Mouse (Mus musculus) erythroblast, embryonic 14.5 days (primary cell): ENCODE data around the gene Mycbpap.

Experiments used
- GATA1 ChIP-seq: IDR thresholded peaks from 2 replicates; pipeline ENCODE4 v1.6.1; 2012; ENCODE audit warnings: low read length, inconsistent platforms, mixed read lengths
- TAL1 ChIP-seq: IDR thresholded peaks from 3 replicates; pipeline ENCODE4 v1.6.1; 2012; ENCODE audit warnings: low read length, inconsistent platforms, mixed read lengths

- no peak for TF ChIP-seq GATA1
- no peak for TF ChIP-seq TAL1
Observed at GRCm38 (mm10) chr11:94477651-94478050, 43.9 kb downstream of the Mycbpap start.
